Mouse (Mus musculus) liver, adult 2 months (tissue): ENCODE results near the gene Hmces. TPM values are rescaled to one million over a fixed set of nuclear protein-coding genes. Genes with fewer than 3 reads are reported as not detected.
A peak's percentile ranks its signal among the peaks of the same experiment; 100 is the strongest.

Experiments
- DNase-seq: peaks from one replicate; pipeline ENCODE4 v3.0.0-alpha.2; 2011; ENCODE audit warnings: low read depth, low spot score; ENCODE audit errors: extremely low read depth
- H3K27ac ChIP-seq: fragments of 200-500 bp; replicated peaks from 2 replicates; pipeline ENCODE4 v1.5.1; 2012; ENCODE audit warnings: low read depth, mild to moderate bottlenecking, control low read depth, inconsistent platforms, low read length; ENCODE audit not compliant: insufficient read depth
- H3K27me3 ChIP-seq: fragments of 200-500 bp; 2 replicates; pipeline ENCODE4 v1.6.1; 2012; ENCODE audit warnings: mild to moderate bottlenecking, moderate library complexity, low read length, inconsistent platforms; ENCODE audit not compliant: control insufficient read depth, insufficient read depth
- H3K36me3 ChIP-seq: fragments of 200-500 bp; 2 replicates; pipeline ENCODE4 v1.6.1; 2012; ENCODE audit warnings: low read length, inconsistent platforms; ENCODE audit not compliant: control insufficient read depth, insufficient read depth
- H3K4me1 ChIP-seq: fragments of 200-500 bp; 2 replicates; pipeline ENCODE4 v1.6.1; 2011; ENCODE audit warnings: low read length; ENCODE audit not compliant: control insufficient read depth, insufficient read depth
- H3K4me3 ChIP-seq: fragments of 200-500 bp; 2 replicates; pipeline ENCODE4 v1.5.1; 2011; ENCODE audit warnings: low read depth, mild to moderate bottlenecking, control low read depth, low read length, moderate library complexity; ENCODE audit not compliant: insufficient read depth
- H3K79me2 ChIP-seq: fragments of 200-500 bp; 2 replicates; pipeline ENCODE4 v1.6.1; 2012; ENCODE audit warnings: inconsistent platforms, mild to moderate bottlenecking, low read length, moderate library complexity; ENCODE audit not compliant: control insufficient read depth, insufficient read depth
- H3K9ac ChIP-seq: fragments of 200-500 bp; 2 replicates; pipeline ENCODE4 v1.6.1; 2012; ENCODE audit warnings: low read depth, mild to moderate bottlenecking, control low read depth, inconsistent platforms, low read length
- CTCF ChIP-seq: fragments of 200-500 bp; IDR thresholded peaks from 2 replicates; pipeline ENCODE4 v1.5.1; 2011; ENCODE audit warnings: low read depth, low read length, control low read depth
- POLR2A ChIP-seq: fragments of 200-500 bp; IDR thresholded peaks from 2 replicates; pipeline ENCODE4 v1.6.1; 2011; ENCODE audit warnings: low read length, control low read depth; ENCODE audit not compliant: insufficient read depth; ENCODE audit errors: extremely low read depth
- WGBS: fragments of 180-500 bp; shearing (Covaris S2); methylation state at CpG from one replicate; pipeline ENCODE4 v1.1.7; 2018; 5-methylcytosine and 5-hydroxymethylcytosine counted together
- polyA plus RNA-seq: library from polyadenylated mRNA; depleted of rRNA; stranded (reverse); fragments of >200 nt; gene quantifications from 2 replicates; pipeline ENCODE4 v1.2.3, GENCODE M21; 2012
- total RNA-seq: library from RNA; depleted of rRNA; stranded (reverse); fragments of >200 nt; gene quantifications from 2 replicates; pipeline ENCODE4 v1.2.3, GENCODE M21; 2014

The Hmces gene
- total and polyA plus RNA-seq, 2 experiments: 6.5 to 9.6 TPM

DNA sequence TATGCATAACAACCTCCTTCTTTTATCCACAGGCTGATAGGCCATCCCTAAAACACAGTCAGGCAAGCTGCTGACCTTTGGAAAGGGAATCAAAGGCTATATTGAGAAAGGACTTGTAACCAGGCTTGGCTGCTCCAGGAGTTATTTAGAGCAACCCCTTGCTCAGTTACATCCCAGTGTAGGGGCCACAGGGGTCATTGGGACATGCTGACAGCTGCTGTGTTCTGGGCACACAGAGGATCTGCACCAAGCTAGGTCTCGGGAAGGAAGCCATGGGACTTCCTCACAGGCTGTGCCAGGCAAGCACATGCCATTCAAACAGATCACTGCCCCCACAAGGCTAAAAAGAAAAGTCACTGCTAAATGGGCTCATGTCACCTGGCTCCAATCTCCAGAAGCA, 40.6 kb upstream of the Hmces start:
- peaks cover 23% of the 10 kb centered on the region for H3K4me1 ChIP-seq
- H3K9ac ChIP-seq: no peak overlapping the region
- H3K4me3 ChIP-seq: no peak overlapping the region
- DNase-seq: peak; percentile 100
- H3K27me3 ChIP-seq: no peaks in the 10 kb centered on the region
- 10% methylated on average over 1 of the region's 1 CpGs for WGBS
- 0 out of 2 replicates have a peak, but pooled peaks have one; percentile 8 for TF ChIP-seq CTCF
- no peak for TF ChIP-seq POLR2A
- H3K27ac ChIP-seq: 0 out of 2 replicates have a peak overlapping the region, but pooled peaks have one; percentile 2
- no peaks in the 10 kb centered on the region for H3K36me3 ChIP-seq
- no peaks in the 10 kb centered on the region for H3K79me2 ChIP-seq

DNA sequence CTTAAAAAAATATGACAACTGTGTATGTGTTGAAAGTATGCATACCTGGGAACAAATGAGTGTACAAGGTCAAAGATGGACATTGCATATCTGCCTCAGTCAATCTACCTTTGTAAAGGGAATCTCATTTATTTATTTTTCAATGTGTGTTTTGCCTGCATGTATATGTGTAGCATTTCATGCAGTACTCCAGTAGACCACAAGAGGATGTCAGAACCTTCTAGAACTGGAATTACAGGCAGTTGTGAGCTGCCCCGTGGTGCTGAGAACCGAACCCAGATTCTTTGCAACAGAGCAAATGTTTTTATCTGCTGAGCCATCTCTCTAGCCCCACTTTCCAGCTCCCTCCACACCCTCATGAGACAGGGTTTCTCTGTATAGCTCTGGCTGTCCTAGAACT, 39.8 kb upstream of the Hmces start:
- Histone ChIP-seq H3K4me1 (peaks cover 22% of the 10 kb centered on the region), H3K36me3 (no peaks in the 10 kb centered on the region), H3K27ac (no peak overlapping the region), H3K4me3 (no peak overlapping the region), H3K79me2 (no peaks in the 10 kb centered on the region), H3K9ac (no peak overlapping the region), H3K27me3 (no peaks in the 10 kb centered on the region)
- no peak for DNase-seq
- no peak for TF ChIP-seq CTCF
- TF ChIP-seq POLR2A: no peak
- 95% methylated on average over 2 of the region's 2 CpGs for WGBS

DNA sequence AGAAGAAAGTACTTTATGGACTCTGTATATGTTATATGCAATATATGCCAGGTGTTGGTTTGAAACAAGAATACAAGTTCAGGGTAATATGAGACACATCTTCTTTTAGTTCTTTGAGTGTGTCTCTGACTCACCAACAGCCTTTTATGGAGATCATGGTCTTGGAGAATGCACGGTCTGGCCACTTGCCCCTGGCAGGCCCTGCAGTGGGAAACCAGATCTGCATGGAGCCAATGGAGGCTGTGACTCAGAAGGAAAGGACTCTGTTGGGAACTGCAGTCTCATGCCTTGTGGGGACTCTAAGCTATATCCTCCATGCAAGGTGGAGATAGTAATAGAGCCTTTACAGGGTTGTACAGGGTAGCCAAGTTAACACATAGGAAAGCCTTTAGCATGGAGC, 38.7 kb upstream of the Hmces start:
- Histone ChIP-seq H3K4me1 (peaks cover 26% of the 10 kb centered on the region), H3K36me3 (no peaks in the 10 kb centered on the region), H3K9ac (no peak overlapping the region), H3K79me2 (no peaks in the 10 kb centered on the region), H3K27ac (no peak overlapping the region), H3K4me3 (no peak overlapping the region), H3K27me3 (no peaks in the 10 kb centered on the region)
- TF ChIP-seq CTCF (no peak), POLR2A (no peak)
- no peak for DNase-seq
- 88% methylated on average over 1 of the region's 1 CpGs for WGBS

DNA sequence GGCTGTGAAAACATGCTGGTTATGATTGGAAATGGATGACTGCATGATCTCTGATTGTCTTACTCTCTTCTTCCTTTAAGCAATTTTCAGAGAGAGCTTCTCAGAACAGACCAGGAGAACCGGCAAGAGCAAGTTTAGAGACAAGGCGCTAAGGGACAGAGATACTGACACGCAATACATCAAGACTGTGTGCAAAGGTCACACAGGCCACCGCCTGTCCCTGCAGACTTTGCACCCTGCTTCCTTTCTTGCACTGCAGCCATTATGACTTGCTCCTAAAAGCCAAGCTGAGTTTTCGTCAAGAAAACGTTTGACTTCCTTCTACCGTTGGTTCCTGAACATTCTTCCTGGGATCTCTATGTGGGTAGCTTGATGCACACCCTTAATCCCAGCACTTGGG, 38.2 kb upstream of the Hmces start:
- no peaks in the 10 kb centered on the region for H3K79me2 ChIP-seq
- TF ChIP-seq CTCF: no peak
- TF ChIP-seq POLR2A: no peak
- H3K27me3 ChIP-seq: no peaks in the 10 kb centered on the region
- no peaks in the 10 kb centered on the region for H3K36me3 ChIP-seq
- WGBS: 27% methylated on average over 7 of the region's 7 CpGs
- H3K27ac ChIP-seq: peak overlapping the region; percentile 9
- no peak overlapping the region for H3K9ac ChIP-seq
- peaks cover 26% of the 10 kb centered on the region for H3K4me1 ChIP-seq
- no peak overlapping the region for H3K4me3 ChIP-seq
- peak; percentile 68 for DNase-seq

DNA sequence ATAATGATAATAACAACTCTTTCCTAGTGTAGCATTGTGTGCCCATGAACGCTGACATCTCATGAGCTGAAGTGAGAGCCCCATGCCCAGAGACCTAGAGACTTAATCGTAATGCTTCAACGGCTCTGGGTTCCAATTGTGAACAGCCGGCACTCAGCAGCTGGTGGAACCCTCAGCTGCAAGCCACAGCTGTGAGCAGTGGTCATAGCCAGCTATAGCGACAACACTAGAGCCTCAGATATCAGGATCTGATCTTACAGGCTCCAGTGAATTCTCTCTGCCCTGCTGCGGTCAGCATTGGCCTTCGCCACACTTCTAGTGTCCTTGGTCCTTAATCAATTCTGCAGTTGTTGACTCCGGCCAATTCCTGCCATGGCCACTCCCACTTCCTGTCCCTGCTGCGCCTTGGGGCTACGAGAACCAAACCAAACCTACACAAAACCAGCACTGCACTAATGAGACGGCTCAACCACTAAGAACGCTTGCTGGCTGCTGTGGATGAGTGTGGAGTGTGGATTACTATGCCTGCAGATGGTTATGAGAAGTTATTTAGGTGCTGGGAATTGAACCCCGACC, 37.6 kb upstream of the Hmces start:
- Histone ChIP-seq H3K79me2 (no peaks in the 10 kb centered on the region), H3K4me3 (no peak overlapping the region), H3K4me1 (peaks cover 26% of the 10 kb centered on the region), H3K9ac (no peak overlapping the region), H3K27ac (peak overlapping the region; percentile 9), H3K27me3 (no peaks in the 10 kb centered on the region), H3K36me3 (no peaks in the 10 kb centered on the region)
- TF ChIP-seq CTCF (no peak), POLR2A (no peak)
- peak; percentile 28 for DNase-seq
- 79% methylated on average over 13 of the region's 13 CpGs for WGBS

DNA sequence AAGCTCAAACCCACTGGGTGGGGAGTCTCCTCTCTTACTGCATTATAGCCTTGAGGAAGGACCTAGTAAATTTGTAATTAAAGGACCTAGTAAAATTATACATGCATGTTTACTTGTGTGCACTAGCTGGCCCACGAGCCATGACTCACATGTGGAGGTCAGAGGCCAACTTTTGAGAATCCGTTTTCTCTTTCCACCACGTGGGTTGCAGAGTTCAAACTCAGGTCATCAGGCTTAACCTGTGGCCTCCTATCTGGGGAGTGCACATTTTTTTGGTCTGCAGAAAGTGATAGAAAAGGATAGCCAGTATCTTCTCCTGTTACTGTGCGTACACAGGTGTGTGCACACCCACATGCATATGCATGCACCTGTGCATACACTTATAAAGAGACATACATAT, 34.7 kb upstream of the Hmces start:
- no peaks in the 10 kb centered on the region for H3K79me2 ChIP-seq
- H3K4me3 ChIP-seq: no peak overlapping the region
- H3K4me1 ChIP-seq: peaks cover 20% of the 10 kb centered on the region
- 6% methylated on average over 4 of the region's 4 CpGs for WGBS
- H3K27ac ChIP-seq: no peak overlapping the region
- H3K36me3 ChIP-seq: no peaks in the 10 kb centered on the region
- no peak overlapping the region for H3K9ac ChIP-seq
- H3K27me3 ChIP-seq: no peaks in the 10 kb centered on the region
- no peak for TF ChIP-seq POLR2A
- no peak for TF ChIP-seq CTCF
- DNase-seq: peak; percentile 92
